Mouse (Mus musculus) heart, postnatal 25 days (tissue): ENCODE measurements around the gene Dnaaf3. TPM values are rescaled to one million over a fixed set of nuclear protein-coding genes. Genes with fewer than 3 reads are reported as not detected.

Experiments used
- microRNA-seq: library from miRNA; unstranded; fragments of <30 nt; microRNA quantifications from one replicate; pipeline ENCODE4 v1.2.0, GENCODE M21; 2022
- total RNA-seq, 2 experiments: library from RNA; stranded (reverse); gene quantifications; 2 replicates each; pipeline ENCODE4 v1.2.3; 2021

Dnaaf3 gene
- total RNA-seq, 2 experiments from 2014 or later = 2.6 to 3.2 TPM

Small RNAs within 50 kb of the gene (microRNA-seq; reads per million reads assigned to microRNA genes)
- gene Gm23577 = not detected

Other genes starting within 250 kb of the Dnaaf3 start
- not detected for gene Ncr1, start 194.7 kb downstream of the Dnaaf3 start, total RNA-seq
- under 1 TPM; 0.16 to 0.34 TPM for gene Gp6, start 134.7 kb downstream of the Dnaaf3 start, total RNA-seq
- gene Rdh13, start 86.8 kb downstream of the Dnaaf3 start, total RNA-seq = 10 to 100 TPM; 31.4 to 35.8 TPM
- gene Eps8l1, start 71.8 kb downstream of the Dnaaf3 start, total RNA-seq = 1 to 10 TPM; 2.3 to 3.6 TPM
- gene Ppp1r12c, start 30.8 kb downstream of the Dnaaf3 start, total RNA-seq = 10 to 100 TPM; 54.7 to 61.2 TPM
- gene Tnnt1, start 16.1 kb downstream of the Dnaaf3 start, total RNA-seq = 10 to 100 TPM; 26.1 to 30.7 TPM
- gene Tnni3, start 8.2 kb downstream of the Dnaaf3 start, total RNA-seq = over 10,000 TPM in 1 of 2 experiments, 1,000 to 10,000 TPM in 1; 9,719 to 10,316 TPM
- gene Syt5, start 15.1 kb upstream of the Dnaaf3 start, total RNA-seq = 1 to 10 TPM in 1 of 2 experiments, under 1 TPM in 1; 0.94 to 1.1 TPM
- gene Ptprh, start 71.6 kb upstream of the Dnaaf3 start, total RNA-seq = not detected
- 1 to 10 TPM; 4.9 to 6.4 TPM for gene Tmem86b, start 99.0 kb upstream of the Dnaaf3 start, total RNA-seq
- 10 to 100 TPM; 74.9 to 76.3 TPM for gene Ppp6r1, start 126.6 kb upstream of the Dnaaf3 start, total RNA-seq
- gene Hspbp1, start 152.6 kb upstream of the Dnaaf3 start, total RNA-seq = 10 to 100 TPM; 32.1 to 33.3 TPM
- gene Brsk1, start 158.2 kb upstream of the Dnaaf3 start, total RNA-seq = 1 to 10 TPM; 1.1 to 1.3 TPM
- gene Tmem150b, start 192.8 kb upstream of the Dnaaf3 start, total RNA-seq = under 1 TPM; 0.22 to 0.23 TPM
- gene Kmt5c, start 207.7 kb upstream of the Dnaaf3 start, total RNA-seq = 10 to 100 TPM; 16.4 to 20.7 TPM
- 1 to 10 TPM; 1.5 to 1.7 TPM for gene Cox6b2, start 220.6 kb upstream of the Dnaaf3 start, total RNA-seq
- gene Fam71e2, start 238.8 kb upstream of the Dnaaf3 start, total RNA-seq = not detected